Mouse (Mus musculus): ENCODE results near the gene Mthfsd. TPM values are rescaled to one million over a fixed set of nuclear protein-coding genes. Genes with fewer than 3 reads are reported as not detected.

Mthfsd gene
- polyA plus RNA-seq, 1 experiment = 81.0 TPM

GRCm38 (mm10) chr8:121108657-121109056 is 465 bp upstream of the Mthfsd start:
- TF ChIP-seq POLR2A (IDR thresholded peaks at IDR 0.05; ENCODE audit: borderline replicate concordance, extremely low read depth, insufficient read depth, insufficient read length, poor library complexity, severe bottlenecking) = no peak
- TF ChIP-seq CTCF (IDR thresholded peaks at IDR 0.05; ENCODE audit: borderline replicate concordance, extremely low read depth, insufficient read depth, insufficient read length) = no peak
- no peak for DNase-seq (ENCODE audit: low read depth)

- no peak for TF ChIP-seq POLR2A (IDR thresholded peaks at IDR 0.05; ENCODE audit: borderline replicate concordance, extremely low read depth, insufficient read depth, insufficient read length, poor library complexity, severe bottlenecking)
- peak; percentile 99 for TF ChIP-seq CTCF (IDR thresholded peaks at IDR 0.05; ENCODE audit: borderline replicate concordance, extremely low read depth, insufficient read depth, insufficient read length)
Measured at GRCm38 (mm10) chr8:121104049-121104818, 4.0 kb downstream of the Mthfsd start.

GRCm38 (mm10) chr8:121093496-121093895 is 14.7 kb downstream of the Mthfsd start:
- no peak for DNase-seq (ENCODE audit: low read depth)
- no peak for TF ChIP-seq POLR2A (IDR thresholded peaks at IDR 0.05; ENCODE audit: borderline replicate concordance, extremely low read depth, insufficient read depth, insufficient read length, poor library complexity, severe bottlenecking)
- no peak for TF ChIP-seq CTCF (IDR thresholded peaks at IDR 0.05; ENCODE audit: borderline replicate concordance, extremely low read depth, insufficient read depth, insufficient read length)

More at GRCm38 (mm10) chr8:121104049-121104818, 4.0 kb downstream of the Mthfsd start:
- DNase-seq (ENCODE audit: low read depth) = peak; percentile 73

- TF ChIP-seq CTCF (IDR thresholded peaks at IDR 0.05; ENCODE audit: borderline replicate concordance, extremely low read depth, insufficient read depth, insufficient read length) (peak; percentile 95), POLR2A (IDR thresholded peaks at IDR 0.05; ENCODE audit: borderline replicate concordance, extremely low read depth, insufficient read depth, insufficient read length, poor library complexity, severe bottlenecking) (no peak)
- DNase-seq (ENCODE audit: low read depth) = peak; percentile 87
Measured at GRCm38 (mm10) chr8:121092627-121093026, 15.6 kb downstream of the Mthfsd start.

GRCm38 (mm10) chr8:121092141-121092540 is 16.1 kb downstream of the Mthfsd start:
- DNase-seq (ENCODE audit: low read depth) = no peak
- no peak for TF ChIP-seq POLR2A (IDR thresholded peaks at IDR 0.05; ENCODE audit: borderline replicate concordance, extremely low read depth, insufficient read depth, insufficient read length, poor library complexity, severe bottlenecking)
- no peak for TF ChIP-seq CTCF (IDR thresholded peaks at IDR 0.05; ENCODE audit: borderline replicate concordance, extremely low read depth, insufficient read depth, insufficient read length)

GRCm38 (mm10) chr8:121090716-121091115 is 17.5 kb downstream of the Mthfsd start:
- TF ChIP-seq CTCF (IDR thresholded peaks at IDR 0.05; ENCODE audit: borderline replicate concordance, extremely low read depth, insufficient read depth, insufficient read length) = peak; percentile 45; the same call in 1 of the 2 replicates
- no peak for TF ChIP-seq POLR2A (IDR thresholded peaks at IDR 0.05; ENCODE audit: borderline replicate concordance, extremely low read depth, insufficient read depth, insufficient read length, poor library complexity, severe bottlenecking)
- no peak for DNase-seq (ENCODE audit: low read depth)

GRCm38 (mm10) chr8:121089631-121090380 is 18.4 kb downstream of the Mthfsd start:
- no peak for DNase-seq (ENCODE audit: low read depth)
- TF ChIP-seq CTCF (IDR thresholded peaks at IDR 0.05; ENCODE audit: borderline replicate concordance, extremely low read depth, insufficient read depth, insufficient read length) (no peak), POLR2A (IDR thresholded peaks at IDR 0.05; ENCODE audit: borderline replicate concordance, extremely low read depth, insufficient read depth, insufficient read length, poor library complexity, severe bottlenecking) (no peak)

GRCm38 (mm10) chr8:121088871-121089630 is 19.1 kb downstream of the Mthfsd start:
- TF ChIP-seq POLR2A (IDR thresholded peaks at IDR 0.05; ENCODE audit: borderline replicate concordance, extremely low read depth, insufficient read depth, insufficient read length, poor library complexity, severe bottlenecking) = no peak
- TF ChIP-seq CTCF (IDR thresholded peaks at IDR 0.05; ENCODE audit: borderline replicate concordance, extremely low read depth, insufficient read depth, insufficient read length) = no peak
- no peak for DNase-seq (ENCODE audit: low read depth)

- TF ChIP-seq CTCF (IDR thresholded peaks at IDR 0.05; ENCODE audit: borderline replicate concordance, extremely low read depth, insufficient read depth, insufficient read length) = no peak
- no peak for TF ChIP-seq POLR2A (IDR thresholded peaks at IDR 0.05; ENCODE audit: borderline replicate concordance, extremely low read depth, insufficient read depth, insufficient read length, poor library complexity, severe bottlenecking)
- no peak for DNase-seq (ENCODE audit: low read depth)
Measured at GRCm38 (mm10) chr8:121088281-121088680, 19.9 kb downstream of the Mthfsd start.

- TF ChIP-seq CTCF (IDR thresholded peaks at IDR 0.05; ENCODE audit: borderline replicate concordance, extremely low read depth, insufficient read depth, insufficient read length) = no peak
- TF ChIP-seq POLR2A (IDR thresholded peaks at IDR 0.05; ENCODE audit: borderline replicate concordance, extremely low read depth, insufficient read depth, insufficient read length, poor library complexity, severe bottlenecking) = no peak
- DNase-seq (ENCODE audit: low read depth) = no peak
Measured at GRCm38 (mm10) chr8:121086004-121086900, 21.9 kb downstream of the Mthfsd start.

Data from brain, embryonic 14.5 days (tissue).